In genomic region chr12:32378528-32379295, GRCm38 (mm10) we compare ENCODE assay signal across 7 mouse cellular contexts. TPM values are rescaled to one million over a fixed set of nuclear protein-coding genes. Genes with fewer than 3 reads are reported as not detected.
DNase-seq lines count a peak whose midpoint lies in the region; ATAC-seq lines count a peak whose summit lies in the region.

Gene Ccdc71l, plus strand, starts transcription at chr12:32378704.

- DNase-seq in adrenal gland, postnatal 14 days, result peak; percentile 90
- DNase-seq in embryonic facial prominence, embryonic 11.5 days (ENCODE audit: low spot score), result peak; percentile 90
- peak; percentile 85 for DNase-seq in kidney, adult 18-20 months
- DNase-seq in limb, embryonic 11.5 days (ENCODE audit: low spot score), result peak; percentile 86
- peak; percentile 94 for DNase-seq in midbrain, embryonic 14.5 days
- peak; percentile 81 to 84 for DNase-seq in spleen, adult 18-20 months

- under 1% methylated on average over 45 of the region's 78 CpGs for WGBS in embryonic facial prominence, embryonic 11.5 days
- WGBS in limb, embryonic 11.5 days, result under 1% methylated on average over 75 of the region's 78 CpGs
- 1% methylated on average over 70 of the region's 78 CpGs for WGBS in midbrain, embryonic 14.5 days

- H3K27me3 ChIP-seq in embryonic facial prominence, embryonic 11.5 days (ENCODE audit: control insufficient read depth, insufficient read depth, low read length), result no peaks in the 10 kb centered on the region
- H3K27me3 ChIP-seq in limb, embryonic 11.5 days (ENCODE audit: control insufficient read depth, insufficient read depth, low read length), result no peaks in the 10 kb centered on the region
- H3K27me3 ChIP-seq in midbrain, embryonic 14.5 days (ENCODE audit: control insufficient read depth, insufficient read depth, low read length), result no peaks in the 10 kb centered on the region

- no peaks in the 10 kb centered on the region for H3K36me3 ChIP-seq in embryonic facial prominence, embryonic 11.5 days (replicated peaks; ENCODE audit: control insufficient read depth, insufficient read depth, low read depth, low read length)
- no peaks in the 10 kb centered on the region for H3K36me3 ChIP-seq in limb, embryonic 11.5 days (ENCODE audit: control insufficient read depth, insufficient read depth, low read length)
- H3K36me3 ChIP-seq in midbrain, embryonic 14.5 days (ENCODE audit: control insufficient read depth, insufficient read depth, low read length), result no peaks in the 10 kb centered on the region

- H3K9me3 ChIP-seq in embryonic facial prominence, embryonic 11.5 days (replicated peaks; ENCODE audit: control insufficient read depth, low read length), result no peaks in the 10 kb centered on the region
- no peaks in the 10 kb centered on the region for H3K9me3 ChIP-seq in limb, embryonic 11.5 days (ENCODE audit: control insufficient read depth, low read length)
- H3K9me3 ChIP-seq in midbrain, embryonic 14.5 days (ENCODE audit: control insufficient read depth, low read length), result no peaks in the 10 kb centered on the region

- H3K4me1 ChIP-seq in embryonic facial prominence, embryonic 11.5 days (ENCODE audit: control insufficient read depth, insufficient read depth, low read length), result peaks cover 2% of the 10 kb centered on the region; the same call in 1 of the 2 replicates
- H3K4me1 ChIP-seq in limb, embryonic 11.5 days (ENCODE audit: control insufficient read depth, insufficient read depth, low read length), result no peaks in the 10 kb centered on the region
- peaks cover 24% of the 10 kb centered on the region for H3K4me1 ChIP-seq in midbrain, embryonic 14.5 days (ENCODE audit: control insufficient read depth, insufficient read depth, low read length)

- peak within 1 kb of the TSS; percentile 95 for H3K27ac ChIP-seq in embryonic facial prominence, embryonic 11.5 days (replicated peaks; ENCODE audit: low read depth, low read length)
- peak within 1 kb of the TSS; percentile 88 for H3K27ac ChIP-seq in limb, embryonic 11.5 days (replicated peaks; ENCODE audit: low read depth, low read length)
- H3K27ac ChIP-seq in midbrain, embryonic 14.5 days (replicated peaks; ENCODE audit: low read depth, low read length), result peak within 1 kb of the TSS; percentile 96

- peak; percentile 88 for ATAC-seq in embryonic facial prominence, embryonic 11.5 days (replicated peaks; ENCODE audit: insufficient number of reproducible peaks, low FRiP score, low TSS enrichment, low read depth)
- ATAC-seq in granulocyte monocyte progenitor cell, adult 5-6 weeks (replicated peaks; ENCODE audit: poor library complexity, severe bottlenecking), result peak; percentile 84
- peak; percentile 90 for ATAC-seq in limb, embryonic 11.5 days (ENCODE audit: insufficient number of reproducible peaks, low FRiP score, low TSS enrichment, low read depth)
- peak; percentile 90 for ATAC-seq in midbrain, embryonic 14.5 days (ENCODE audit: low FRiP score, low TSS enrichment)

- peak within 1 kb of the TSS; percentile 94 for H3K9ac ChIP-seq in embryonic facial prominence, embryonic 11.5 days (replicated peaks; ENCODE audit: low read length)
- peak within 1 kb of the TSS; percentile 90 for H3K9ac ChIP-seq in limb, embryonic 11.5 days (ENCODE audit: low read length)
- H3K9ac ChIP-seq in midbrain, embryonic 14.5 days (replicated peaks; ENCODE audit: low read length), result peak within 1 kb of the TSS; percentile 95

- H3K4me3 ChIP-seq in embryonic facial prominence, embryonic 11.5 days (ENCODE audit: low read depth, low read length), result peak within 1 kb of the TSS; percentile 77
- H3K4me3 ChIP-seq in limb, embryonic 11.5 days (ENCODE audit: low read depth, low read length), result peak within 1 kb of the TSS; percentile 74
- peak within 1 kb of the TSS; percentile 84 for H3K4me3 ChIP-seq in midbrain, embryonic 14.5 days (replicated peaks; ENCODE audit: low read depth, low read length)

- peak within 1 kb of the TSS; percentile 79 for H3K4me2 ChIP-seq in embryonic facial prominence, embryonic 11.5 days (ENCODE audit: low read depth, low read length)
- peak within 1 kb of the TSS; percentile 47 for H3K4me2 ChIP-seq in limb, embryonic 11.5 days (ENCODE audit: low read depth, severe bottlenecking)
- peak within 1 kb of the TSS; percentile 86 for H3K4me2 ChIP-seq in midbrain, embryonic 14.5 days (ENCODE audit: low read length)

RNA-seq across cellular contexts. Expression of gene Ccdc71l, which starts in this region (rescaled TPM):
- 13.3 and 17.1 TPM in 2 replicates for total RNA-seq in adrenal gland, postnatal 14 days (2021)
- 6.5 and 7.3 TPM in 2 replicates for polyA plus RNA-seq in embryonic facial prominence, embryonic 11.5 days (2014; fragmentation: Nextera tagmentation; extraction: Ambion mirVana)
- total RNA-seq in granulocyte monocyte progenitor cell, adult 5-6 weeks (2014; fragmentation: Nextera tagmentation), result 7.4 and 11.2 TPM in 2 replicates
- total RNA-seq in granulocyte monocyte progenitor cell, adult 5-6 weeks (2017), result 15.1 and 15.9 TPM in 2 replicates
- 5.5 and 5.6 TPM in 2 replicates for polyA plus RNA-seq in limb, embryonic 11.5 days (2014; fragmentation: Nextera tagmentation; extraction: Ambion mirVana)
- 6.7 and 8.4 TPM in 2 replicates for polyA plus RNA-seq in midbrain, embryonic 14.5 days (2014; fragmentation: Nextera tagmentation; extraction: Ambion mirVana)

Comparison
In these comparisons a context has a peak if more than half of its experiments do, and no peak if none do; other contexts are left out.
1. Peak in every context shown above with its lines: DNase-seq, ATAC-seq, H3K4me3 ChIP-seq and H3K27ac ChIP-seq.